Mouse (Mus musculus): ENCODE measurements around the gene Kctd5.

DNA sequence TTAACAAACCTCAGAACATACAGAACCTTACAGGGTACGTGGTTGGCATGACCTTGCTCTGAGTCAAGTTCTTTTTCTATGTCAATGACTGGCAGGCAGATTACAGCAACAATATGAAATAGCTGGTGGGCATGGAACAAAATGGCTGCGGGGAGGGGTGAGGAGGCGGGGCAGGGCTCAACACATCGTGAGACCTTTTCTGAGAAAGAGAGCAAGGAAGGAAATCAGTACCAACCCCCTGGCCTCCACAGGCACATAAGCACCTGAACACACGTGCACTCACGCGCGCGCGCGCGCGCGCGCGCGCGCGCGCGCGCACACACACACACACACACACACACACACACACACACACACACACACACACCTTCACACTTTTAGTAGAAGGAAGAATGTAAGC lies 42.7 kb downstream of the Kctd5 start:
- TF ChIP-seq POLR2A (IDR thresholded peaks at IDR 0.05; ENCODE audit: extremely low read depth, insufficient read depth, low read length) (no peak), CTCF (IDR thresholded peaks at IDR 0.05; ENCODE audit: extremely low read depth, insufficient read depth, low read length) (no peak)

Data from cortical plate, adult 2 months (tissue).